Mouse (Mus musculus): ENCODE measurements at regions not wholly inside any gene's neighbourhood (a gene's known extent, or its start where the extent isn't known, plus 50 kb on each side); places are given as distances from the start of the nearest gene placed in this dataset.

GRCm38 (mm10) chr9:115656994-115657713 lies 252.1 kb upstream of the Gadl1 start:
- TF ChIP-seq POLR2A (IDR thresholded peaks at IDR 0.05; ENCODE audit: extremely low read depth, insufficient read depth, low read length) (no peak), CTCF (IDR thresholded peaks at IDR 0.05; ENCODE audit: low read depth, low read length) (no peak)
